Mouse (Mus musculus) layer of hippocampus, postnatal 36 days (tissue): ENCODE results near the gene Nat9. TPM values are rescaled to one million over a fixed set of nuclear protein-coding genes. Genes with fewer than 3 reads are reported as not detected.

ENCODE experiments used
- DNase-seq, 2 experiments: peaks; one replicate each; pipeline ENCODE4 v3.0.0; 2022
- total RNA-seq, 2 experiments: library from RNA; stranded (reverse); gene quantifications; 2 replicates each; pipeline ENCODE4 v1.2.3; 2021

Gene Nat9
- total RNA-seq, 2 experiments from 2014 or later: 21.7 to 24.1 TPM

- no peak for DNase-seq
These were observed 11.1 kb downstream of the Nat9 start for GRCm38 (mm10) chr11:115176399-115177190.

GRCm38 (mm10) chr11:115173549-115174339, 13.9 kb downstream of the Nat9 start:
- no peak for DNase-seq

- no peak for DNase-seq
These were observed 14.8 kb downstream of the Nat9 start for GRCm38 (mm10) chr11:115172825-115173287.

GRCm38 (mm10) chr11:115171125-115171524, 16.5 kb downstream of the Nat9 start:
- DNase-seq: no peak

GRCm38 (mm10) chr11:115169430-115169829, 18.2 kb downstream of the Nat9 start:
- no peak for DNase-seq

- no peak for DNase-seq
These were observed 19.9 kb downstream of the Nat9 start for GRCm38 (mm10) chr11:115167631-115168249.

GRCm38 (mm10) chr11:115166776-115167175, 20.9 kb downstream of the Nat9 start:
- DNase-seq: no peak

GRCm38 (mm10) chr11:115164976-115165374, 22.7 kb downstream of the Nat9 start:
- DNase-seq: peak; percentile 30 to 58

- DNase-seq: no peak
These were observed 23.2 kb downstream of the Nat9 start for GRCm38 (mm10) chr11:115164341-115164975.

- no peak for DNase-seq
These were observed 24.0 kb downstream of the Nat9 start for GRCm38 (mm10) chr11:115163568-115164150.

- peak; percentile 91 to 93 for DNase-seq
These were observed 24.7 kb downstream of the Nat9 start, which contains the start of gene Slc9a3r1 for GRCm38 (mm10) chr11:115162832-115163480. Slc9a3r1 (plus strand) TSS chr11:115163341.

GRCm38 (mm10) chr11:115162205-115162601, 25.5 kb downstream of the Nat9 start:
- DNase-seq: no peak

GRCm38 (mm10) chr11:115161578-115162204, 26.0 kb downstream of the Nat9 start:
- no peak for DNase-seq

- peak; percentile 53 to 62 for DNase-seq
These were observed 26.6 kb downstream of the Nat9 start for GRCm38 (mm10) chr11:115160883-115161577.

GRCm38 (mm10) chr11:115160016-115160797, 27.5 kb downstream of the Nat9 start:
- peak in 1 of 2 experiments; percentile 54 for DNase-seq

- no peak for DNase-seq
These were observed 29.5 kb downstream of the Nat9 start for GRCm38 (mm10) chr11:115157933-115158719.

GRCm38 (mm10) chr11:115155053-115155634, 32.5 kb downstream of the Nat9 start:
- no peak for DNase-seq

- peak; percentile 43 to 51 for DNase-seq
These were observed 33.9 kb downstream of the Nat9 start for GRCm38 (mm10) chr11:115153699-115154292.
